ENCODE assay signal across 21 mouse cellular contexts in genomic region chr17:61217198-61217722, GRCm38 (mm10).
A peak's percentile ranks its signal among the peaks of the same experiment; 100 is the strongest.
DNase-seq lines count a peak whose midpoint lies in the region; ATAC-seq and TF ChIP-seq lines count a peak whose summit lies in the region.
"Had no signal": no experiment of that assay in that cellular context is flagged by ENCODE, and none has a peak within 500 bp of the region (broad histone marks: within the 10 kb centered on the region; RNA-seq: fewer than 3 reads in every experiment).

No protein-coding gene starts in this region.

- no peak overlapping the region for H3K27ac ChIP-seq in lung, embryonic 14.5 days (ENCODE audit: low read depth)
- H3K27ac ChIP-seq in lung, postnatal 0 days (ENCODE audit: low read length): no peak overlapping the region
- H3K27ac ChIP-seq in hindbrain, embryonic 14.5 days: no peak overlapping the region
- no peak overlapping the region for H3K27ac ChIP-seq in neural tube, embryonic 14.5 days (ENCODE audit: low read depth, low read length)
- H3K27ac ChIP-seq: gastrocnemius, adult 2 months had no signal

- H3K36me3 ChIP-seq in lung, embryonic 14.5 days (ENCODE audit: insufficient read depth): no peaks in the 10 kb centered on the region
- H3K36me3 ChIP-seq in lung, postnatal 0 days (ENCODE audit: insufficient read depth, low read length): no peaks in the 10 kb centered on the region
- H3K36me3 ChIP-seq in hindbrain, embryonic 14.5 days (replicated peaks; ENCODE audit: control insufficient read depth, insufficient read depth): no peaks in the 10 kb centered on the region
- H3K36me3 ChIP-seq in neural tube, embryonic 14.5 days (ENCODE audit: control insufficient read depth, insufficient read depth, low read length): no peaks in the 10 kb centered on the region
- H3K36me3 ChIP-seq: heart, embryonic 12.5 days had no signal

- H3K27me3 ChIP-seq in lung, embryonic 14.5 days (ENCODE audit: insufficient read depth, low read length): no peaks in the 10 kb centered on the region
- no peaks in the 10 kb centered on the region for H3K27me3 ChIP-seq in lung, postnatal 0 days (replicated peaks; ENCODE audit: insufficient read depth, low read length)
- no peaks in the 10 kb centered on the region for H3K27me3 ChIP-seq in hindbrain, embryonic 14.5 days (ENCODE audit: control insufficient read depth, insufficient read depth, low read length)
- H3K27me3 ChIP-seq in neural tube, embryonic 14.5 days (ENCODE audit: control insufficient read depth, insufficient read depth, low read length): no peaks in the 10 kb centered on the region
- H3K27me3 ChIP-seq: heart, embryonic 12.5 days had no signal

- no peak for TF ChIP-seq EP300 in lung, postnatal 0 days (IDR thresholded peaks at IDR 0.05)

- peak; percentile 40 for DNase-seq in lung, embryonic 14.5 days
- DNase-seq in lung, postnatal 0 days (ENCODE audit: low spot score): no peak
- DNase-seq in embryo, embryonic 10.5 days (ENCODE audit: low spot score): peak; percentile 38
- peak; percentile 32 for DNase-seq in hindbrain, embryonic 14.5 days (ENCODE audit: low spot score)
- no peak for DNase-seq in ovary, adult 18-20 months (ENCODE audit: low spot score)
- no peak for DNase-seq in cerebellum, postnatal 14 days
- DNase-seq: adrenal gland, postnatal 36 days; cerebellum, adult 18-20 months; forebrain, postnatal 0 days; gastrocnemius, adult 2 months; heart, postnatal 14 days; kidney, adult 2 months; kidney, postnatal 14 days; left cerebral cortex, postnatal 4 days; liver; lung, postnatal 14 days; thymus, postnatal 4 days had no signal

- no peaks in the 10 kb centered on the region for H3K9me3 ChIP-seq in lung, embryonic 14.5 days (ENCODE audit: low read depth, low read length)
- H3K9me3 ChIP-seq in lung, postnatal 0 days (ENCODE audit: low read length): no peaks in the 10 kb centered on the region
- H3K9me3 ChIP-seq in hindbrain, embryonic 14.5 days (ENCODE audit: control insufficient read depth, low read length): no peaks in the 10 kb centered on the region
- H3K9me3 ChIP-seq in neural tube, embryonic 14.5 days (ENCODE audit: control insufficient read depth, low read length): no peaks in the 10 kb centered on the region
- H3K9me3 ChIP-seq: heart, embryonic 12.5 days had no signal

- WGBS in lung, embryonic 14.5 days: 40% methylated on average over 7 of the region's 7 CpGs
- WGBS in lung, postnatal 0 days: 53% methylated on average over 7 of the region's 7 CpGs
- 47% methylated on average over 7 of the region's 7 CpGs for WGBS in hindbrain, embryonic 14.5 days
- 32% methylated on average over 7 of the region's 7 CpGs for WGBS in neural tube, embryonic 14.5 days

- TF ChIP-seq CTCF in lung, embryonic 14.5 days (IDR thresholded peaks at IDR 0.05; ENCODE audit: low read depth): no peak
- no peak for TF ChIP-seq CTCF in lung, postnatal 0 days (IDR thresholded peaks at IDR 0.05)

- no peak overlapping the region for H3K4me3 ChIP-seq in lung, embryonic 14.5 days (ENCODE audit: low read depth, low read length)
- no peak overlapping the region for H3K4me3 ChIP-seq in lung, postnatal 0 days (ENCODE audit: low read depth, low read length)
- no peak overlapping the region for H3K4me3 ChIP-seq in hindbrain, embryonic 14.5 days (replicated peaks; ENCODE audit: low read length)
- H3K4me3 ChIP-seq in neural tube, embryonic 14.5 days (ENCODE audit: low read depth, low read length): no peak overlapping the region
- H3K4me3 ChIP-seq: gastrocnemius, adult 2 months; heart, embryonic 12.5 days; myocyte had no signal

- peak; percentile 24; the same call in 1 of the 2 replicates for ATAC-seq in lung, embryonic 14.5 days (ENCODE audit: insufficient read depth)
- ATAC-seq in lung, postnatal 0 days: no peak
- ATAC-seq in hindbrain, embryonic 14.5 days (ENCODE audit: low FRiP score): peak; percentile 59; the same call in 1 of the 2 replicates
- ATAC-seq in neural tube, embryonic 14.5 days (ENCODE audit: low read depth): peak; percentile 86; the same call in 1 of the 2 replicates
- ATAC-seq: forebrain, postnatal 0 days; inflammation-experienced regulatory T-cells, adult 6 months had no signal

- no peak overlapping the region for H3K9ac ChIP-seq in lung, embryonic 14.5 days
- H3K9ac ChIP-seq in lung, postnatal 0 days (replicated peaks; ENCODE audit: low read depth): no peak overlapping the region
- H3K9ac ChIP-seq in hindbrain, embryonic 14.5 days: no peak overlapping the region
- H3K9ac ChIP-seq in neural tube, embryonic 14.5 days (replicated peaks; ENCODE audit: low read depth, low read length): no peak overlapping the region
- H3K9ac ChIP-seq: forebrain, postnatal 0 days; heart, embryonic 12.5 days had no signal

- no peak overlapping the region for H3K4me2 ChIP-seq in lung, embryonic 14.5 days
- no peak overlapping the region for H3K4me2 ChIP-seq in lung, postnatal 0 days (replicated peaks; ENCODE audit: low read depth, low read length)
- H3K4me2 ChIP-seq in hindbrain, embryonic 14.5 days (replicated peaks): no peak overlapping the region
- no peak overlapping the region for H3K4me2 ChIP-seq in neural tube, embryonic 14.5 days (ENCODE audit: low read depth, low read length)
- H3K4me2 ChIP-seq: heart, embryonic 12.5 days had no signal

- no peaks in the 10 kb centered on the region for H3K4me1 ChIP-seq in lung, embryonic 14.5 days (ENCODE audit: insufficient read depth)
- H3K4me1 ChIP-seq in lung, postnatal 0 days (ENCODE audit: insufficient read depth, low read depth, low read length): no peaks in the 10 kb centered on the region
- H3K4me1 ChIP-seq in hindbrain, embryonic 14.5 days (replicated peaks; ENCODE audit: control insufficient read depth, insufficient read depth, low read length): no peaks in the 10 kb centered on the region
- H3K4me1 ChIP-seq in neural tube, embryonic 14.5 days (ENCODE audit: control insufficient read depth, insufficient read depth, low read length): peaks cover 4% of the 10 kb centered on the region; the same call in 1 of the 2 replicates
- H3K4me1 ChIP-seq: heart, embryonic 12.5 days had no signal

Comparison
In these comparisons a context has a peak if more than half of its experiments do, and no peak if none do; other contexts are left out.
1. DNase-seq: peak in lung, embryonic 14.5 days (single experiment), embryo, embryonic 10.5 days (single experiment) and hindbrain, embryonic 14.5 days (single experiment); none in lung, postnatal 0 days (single experiment), ovary, adult 18-20 months (single experiment) and cerebellum, postnatal 14 days (0 of 2).